Mouse (Mus musculus) midbrain, postnatal 0 days (tissue): ENCODE data around the gene Il23a. TPM values are rescaled to one million over a fixed set of nuclear protein-coding genes. Genes with fewer than 3 reads are reported as not detected.
"Not testable (repeated sequence)": the region's sequence is repeated elsewhere in the genome, so short reads cannot be mapped to it uniquely, and the experiment has no call there.

Experiments used
- ATAC-seq: fragments of 200-750 bp; cut with Nextera tagmentation; 2 replicates; pipeline ENCODE4 v1.8.0; 2017; ENCODE audit warnings: moderate number of reproducible peaks, mild to moderate bottlenecking, moderate TSS enrichment, moderate library complexity; ENCODE audit not compliant: low FRiP score
- DNase-seq: peaks from one replicate; pipeline ENCODE4 v3.0.0-alpha.2; 2015; ENCODE audit warnings: low spot score
- H3K27ac ChIP-seq: fragments of 300-500 bp; sonication (generic); 2 replicates; pipeline ENCODE4 v1.5.1; 2014; ENCODE audit warnings: low read depth, mild to moderate bottlenecking, low read length, mixed read lengths
- H3K27me3 ChIP-seq: fragments of 300-500 bp; sonication (generic); 2 replicates; pipeline ENCODE4 v1.6.1; 2014; ENCODE audit warnings: low read length, control low read depth, mixed read lengths; ENCODE audit not compliant: insufficient read depth
- H3K36me3 ChIP-seq: fragments of 300-500 bp; sonication (generic); 2 replicates; pipeline ENCODE4 v1.6.1; 2014; ENCODE audit warnings: low read length, control low read depth, mixed read lengths; ENCODE audit not compliant: insufficient read depth
- H3K4me1 ChIP-seq: fragments of 300-500 bp; sonication (generic); 2 replicates; pipeline ENCODE4 v1.6.1; 2014; ENCODE audit warnings: mild to moderate bottlenecking, control low read depth, antibody characterized with exemption, low read length, mixed read lengths; ENCODE audit not compliant: insufficient read depth
- H3K4me2 ChIP-seq: fragments of 300-500 bp; sonication (generic); 2 replicates; pipeline ENCODE4 v1.6.1; 2014; ENCODE audit warnings: low read depth, mild to moderate bottlenecking, low read length, mixed read lengths; ENCODE audit not compliant: poor library complexity, severe bottlenecking
- H3K4me3 ChIP-seq: fragments of 300-500 bp; sonication (generic); 2 replicates; pipeline ENCODE4 v1.5.1; 2014; ENCODE audit warnings: low read depth, mild to moderate bottlenecking, low read length, moderate library complexity
- H3K9ac ChIP-seq: fragments of 300-500 bp; sonication (generic); replicated peaks from 2 replicates; pipeline ENCODE4 v1.6.1; 2014; ENCODE audit warnings: mild to moderate bottlenecking, low read length, moderate library complexity, mixed read lengths; ENCODE audit not compliant: poor library complexity, severe bottlenecking
- H3K9me3 ChIP-seq: fragments of 300-500 bp; sonication (generic); 2 replicates; pipeline ENCODE4 v1.6.1; 2016; ENCODE audit warnings: low read length, control low read depth
- CTCF ChIP-seq: IDR thresholded peaks from 2 replicates; pipeline ENCODE4 v1.5.1; 2016; ENCODE audit warnings: antibody characterized with exemption, mild to moderate bottlenecking
- WGBS: fragments of 180-500 bp; shearing (Covaris S2); extraction: QIAGEN DNeasy Blood & Tissue Kit; methylation state at CpG from one replicate; pipeline ENCODE4 v1.1.7; 2014; 5-methylcytosine and 5-hydroxymethylcytosine counted together
- polyA plus RNA-seq: library from polyadenylated mRNA; unstranded; fragments of >200 nt; fragmentation: Nextera tagmentation; extraction: Ambion mirVana; gene quantifications from 2 replicates; pipeline ENCODE4 v1.2.1, GENCODE M21; 2015
- total RNA-seq: library from RNA; depleted of rRNA; stranded (reverse); fragments of >200 nt; gene quantifications from 2 replicates; pipeline ENCODE4 v1.2.3, GENCODE M21; 2014

Il23a gene
- total and polyA plus RNA-seq, 2 experiments from 2014 or later = not detected

- H3K27ac ChIP-seq = no peak overlapping the region
- ATAC-seq = no peak
- no peaks in the 10 kb centered on the region for H3K9me3 ChIP-seq
- WGBS = 84% methylated on average over 20 of the region's 20 CpGs
- TF ChIP-seq CTCF = no peak
- no peaks in the 10 kb centered on the region for H3K27me3 ChIP-seq
- H3K4me3 ChIP-seq = no peak overlapping the region
- H3K4me2 ChIP-seq = no peak overlapping the region
- DNase-seq = no peak
- no peak overlapping the region for H3K9ac ChIP-seq
- no peaks in the 10 kb centered on the region for H3K4me1 ChIP-seq
- H3K36me3 ChIP-seq = peaks cover 45% of the 10 kb centered on the region
Observed at GRCm38 (mm10) chr10:128282886-128283450, 15.6 kb downstream of the Il23a start.

GRCm38 (mm10) chr10:128281682-128282081 is 16.9 kb downstream of the Il23a start:
- H3K4me3 ChIP-seq = no peak overlapping the region
- no peaks in the 10 kb centered on the region for H3K9me3 ChIP-seq
- no peaks in the 10 kb centered on the region for H3K27me3 ChIP-seq
- no peak overlapping the region for H3K4me2 ChIP-seq
- WGBS = 94% methylated on average over 14 of the region's 14 CpGs
- DNase-seq (no peak), ATAC-seq (no peak)
- TF ChIP-seq CTCF = no peak
- H3K27ac ChIP-seq = no peak overlapping the region
- peaks cover 45% of the 10 kb centered on the region for H3K36me3 ChIP-seq
- H3K9ac ChIP-seq = no peak overlapping the region
- no peaks in the 10 kb centered on the region for H3K4me1 ChIP-seq

DNA sequence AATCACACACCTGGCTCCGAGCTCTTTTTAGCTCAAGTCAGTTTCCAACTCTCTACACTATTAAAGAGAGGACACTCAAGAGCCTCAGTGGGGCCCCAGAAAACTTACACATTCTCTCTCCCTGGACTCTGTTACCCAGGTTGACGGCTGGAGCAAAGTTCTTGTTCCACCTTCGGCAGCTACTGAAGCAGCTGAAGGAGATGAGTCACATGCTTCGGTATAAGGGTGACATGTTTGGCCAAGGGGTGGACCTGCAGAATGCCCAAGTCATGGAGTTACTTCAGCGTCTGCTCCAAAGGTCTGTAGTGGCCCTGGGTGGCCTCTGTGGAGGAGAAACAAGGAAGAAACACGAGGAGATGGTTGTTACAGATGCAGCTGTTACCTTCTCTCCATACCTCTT is 17.6 kb downstream of the Il23a start:
- 94% methylated on average over 6 of the region's 6 CpGs for WGBS
- H3K36me3 ChIP-seq = peaks cover 39% of the 10 kb centered on the region

GRCm38 (mm10) chr10:128278158-128278557 is 20.4 kb downstream of the Il23a start:
- peaks cover 27% of the 10 kb centered on the region for H3K36me3 ChIP-seq
- no peak for DNase-seq
- WGBS = 51% methylated on average over 6 of the region's 6 CpGs
- ATAC-seq = no peak
- no peaks in the 10 kb centered on the region for H3K9me3 ChIP-seq
- H3K4me2 ChIP-seq = no peak overlapping the region
- H3K9ac ChIP-seq = no peak overlapping the region
- no peaks in the 10 kb centered on the region for H3K27me3 ChIP-seq
- no peak for TF ChIP-seq CTCF
- H3K4me1 ChIP-seq = no peaks in the 10 kb centered on the region
- H3K27ac ChIP-seq = no peak overlapping the region
- no peak overlapping the region for H3K4me3 ChIP-seq

More for the DNA sequence above, 17.6 kb downstream of the Il23a start:
- no peak overlapping the region for H3K9ac ChIP-seq
- H3K9me3 ChIP-seq = no peaks in the 10 kb centered on the region
- ATAC-seq (no peak), DNase-seq (no peak)
- no peaks in the 10 kb centered on the region for H3K27me3 ChIP-seq
- no peak overlapping the region for H3K4me2 ChIP-seq
- H3K4me1 ChIP-seq = no peaks in the 10 kb centered on the region
- TF ChIP-seq CTCF = no peak
- H3K4me3 ChIP-seq = no peak overlapping the region
- no peak overlapping the region for H3K27ac ChIP-seq

DNA sequence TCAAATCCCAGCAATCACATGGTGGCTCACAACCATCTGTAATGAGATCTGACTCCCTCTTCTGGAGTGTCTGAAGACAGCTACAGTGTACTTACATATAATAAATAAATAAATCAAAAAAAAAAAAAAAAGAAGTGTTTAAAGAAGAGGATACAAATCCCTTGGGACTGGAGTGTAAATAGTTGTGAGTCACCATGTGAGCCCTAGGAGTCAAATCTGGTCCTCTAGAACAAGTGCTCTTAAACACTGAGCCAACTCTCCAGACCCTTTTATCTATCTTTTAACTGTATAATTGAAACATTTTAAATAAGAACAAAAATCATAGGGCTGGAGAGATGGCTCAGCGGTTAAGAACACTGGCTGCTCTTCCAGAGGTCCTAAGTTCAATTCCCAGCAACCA is 23.2 kb downstream of the Il23a start:
- DNase-seq, ATAC-seq, H3K27ac ChIP-seq, H3K9ac ChIP-seq, H3K4me2 ChIP-seq, H3K4me3 ChIP-seq, H3K4me1 ChIP-seq, H3K27me3 ChIP-seq, H3K9me3 ChIP-seq, H3K36me3 ChIP-seq: not testable (repeated sequence)
- 100% methylated on average over 1 of the region's 1 CpGs for WGBS

- peak; percentile 1; the same call in 1 of the 2 replicates for TF ChIP-seq CTCF
- not testable (repeated sequence) for ATAC-seq, H3K4me2 ChIP-seq, H3K36me3 ChIP-seq, H3K4me1 ChIP-seq, H3K9ac ChIP-seq, H3K9me3 ChIP-seq, H3K4me3 ChIP-seq, H3K27ac ChIP-seq, H3K27me3 ChIP-seq, DNase-seq
- 96% methylated on average over 4 of the region's 7 CpGs for WGBS
Observed at GRCm38 (mm10) chr10:128272819-128273439, 25.6 kb downstream of the Il23a start.
